Mouse (Mus musculus) cortical plate, adult 2 months (tissue): Measurements from ENCODE around the gene 9130230L23Rik.

ENCODE experiments used
- CTCF ChIP-seq: fragments of 200-500 bp; IDR thresholded peaks from 2 replicates; pipeline ENCODE4 v1.5.1; 2011; ENCODE audit warnings: mild to moderate bottlenecking, control low read depth, low read length; ENCODE audit not compliant: insufficient read depth; ENCODE audit errors: extremely low read depth
- POLR2A ChIP-seq: fragments of 200-500 bp; IDR thresholded peaks from 2 replicates; pipeline ENCODE4 v1.6.1; 2011; ENCODE audit warnings: mild to moderate bottlenecking, low read length, control low read depth; ENCODE audit not compliant: insufficient read depth; ENCODE audit errors: extremely low read depth

GRCm38 (mm10) chr5:66001232-66001631, 2.9 kb downstream of the 9130230L23Rik start:
- TF ChIP-seq CTCF (no peak), POLR2A (no peak)
